Mouse (Mus musculus) forebrain, embryonic 14.5 days (tissue): ENCODE data around the gene Rasa3. TPM values are rescaled to one million over a fixed set of nuclear protein-coding genes. Genes with fewer than 3 reads are reported as not detected.

ENCODE experiments used
- ATAC-seq: fragments of 200-750 bp; cut with Nextera tagmentation; 2 replicates; pipeline ENCODE4 v1.8.0; 2017; ENCODE audit warnings: mild to moderate bottlenecking, moderate library complexity
- DNase-seq: peaks from one replicate; pipeline ENCODE4 v3.0.0-alpha.2; 2015; ENCODE audit warnings: low spot score
- H3K27ac ChIP-seq: fragments of 300-500 bp; sonication (generic); 2 replicates; pipeline ENCODE4 v1.5.1; 2014; ENCODE audit warnings: low read depth, mild to moderate bottlenecking, control low read depth, low read length, moderate library complexity
- H3K27me3 ChIP-seq: fragments of 300-500 bp; sonication (generic); replicated peaks from 2 replicates; pipeline ENCODE4 v1.6.1; 2014; ENCODE audit warnings: low read length, control low read depth, mixed read lengths; ENCODE audit not compliant: control insufficient read depth, insufficient read depth
- H3K36me3 ChIP-seq: fragments of 300-500 bp; sonication (generic); 2 replicates; pipeline ENCODE4 v1.6.1; 2014; ENCODE audit warnings: low read length, control low read depth; ENCODE audit not compliant: control insufficient read depth, insufficient read depth
- H3K4me1 ChIP-seq: fragments of 300-500 bp; sonication (generic); 2 replicates; pipeline ENCODE4 v1.6.1; 2014; ENCODE audit warnings: antibody characterized with exemption, low read length, control low read depth; ENCODE audit not compliant: control insufficient read depth, insufficient read depth
- H3K4me2 ChIP-seq: fragments of 300-500 bp; sonication (generic); 2 replicates; pipeline ENCODE4 v1.6.1; 2014; ENCODE audit warnings: mild to moderate bottlenecking, control low read depth, low read length
- H3K4me3 ChIP-seq: fragments of 300-500 bp; sonication (generic); 2 replicates; pipeline ENCODE4 v1.5.1; 2014; ENCODE audit warnings: low read depth, low read length, control low read depth
- H3K9ac ChIP-seq: fragments of 300-500 bp; sonication (generic); 2 replicates; pipeline ENCODE4 v1.6.1; 2014; ENCODE audit warnings: mild to moderate bottlenecking, low read length, control low read depth, moderate library complexity
- H3K9me3 ChIP-seq: fragments of 300-500 bp; sonication (generic); replicated peaks from 2 replicates; pipeline ENCODE4 v1.6.1; 2016; ENCODE audit warnings: low read length, control low read depth, mixed read lengths; ENCODE audit not compliant: control insufficient read depth
- WGBS: fragments of 180-500 bp; shearing (Covaris S2); extraction: QIAGEN DNeasy Blood & Tissue Kit; methylation state at CpG from one replicate; pipeline ENCODE4 v1.1.7; 2014; 5-methylcytosine and 5-hydroxymethylcytosine counted together
- polyA plus RNA-seq: library from polyadenylated mRNA; unstranded; fragments of >200 nt; fragmentation: Nextera tagmentation; extraction: Ambion mirVana; gene quantifications from 2 replicates; pipeline ENCODE4 v1.2.1, GENCODE M21; 2014

Gene Rasa3
- polyA plus RNA-seq, 1 experiment from 2014 or later: 17.3 TPM

DNA sequence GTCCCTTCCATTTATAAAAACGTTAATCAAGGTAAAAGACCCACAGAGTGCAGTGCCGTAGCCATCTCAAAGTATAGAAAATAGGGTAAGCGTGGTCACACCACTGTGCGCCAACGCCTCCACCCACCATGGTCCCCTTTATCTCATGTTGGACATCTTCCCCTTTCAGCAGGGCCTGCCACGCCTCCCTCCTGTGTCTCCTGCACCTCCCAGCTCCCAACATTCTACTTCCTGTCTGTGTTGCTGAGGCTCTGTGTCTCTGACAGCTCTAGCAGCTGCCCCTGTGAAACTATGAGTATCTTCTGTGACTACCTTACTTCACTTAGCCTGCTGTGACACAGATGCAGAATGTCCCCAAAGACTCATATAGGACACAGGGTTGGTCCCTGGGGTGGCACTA, 45.1 kb downstream of the Rasa3 start:
- Histone ChIP-seq H3K4me3 (no peak overlapping the region), H3K36me3 (no peaks in the 10 kb centered on the region), H3K4me1 (no peaks in the 10 kb centered on the region), H3K9me3 (no peaks in the 10 kb centered on the region), H3K4me2 (no peak overlapping the region), H3K9ac (no peak overlapping the region), H3K27ac (no peak overlapping the region), H3K27me3 (no peaks in the 10 kb centered on the region)
- ATAC-seq (no peak), DNase-seq (no peak)
- WGBS: 90% methylated on average over 6 of the region's 6 CpGs

DNA sequence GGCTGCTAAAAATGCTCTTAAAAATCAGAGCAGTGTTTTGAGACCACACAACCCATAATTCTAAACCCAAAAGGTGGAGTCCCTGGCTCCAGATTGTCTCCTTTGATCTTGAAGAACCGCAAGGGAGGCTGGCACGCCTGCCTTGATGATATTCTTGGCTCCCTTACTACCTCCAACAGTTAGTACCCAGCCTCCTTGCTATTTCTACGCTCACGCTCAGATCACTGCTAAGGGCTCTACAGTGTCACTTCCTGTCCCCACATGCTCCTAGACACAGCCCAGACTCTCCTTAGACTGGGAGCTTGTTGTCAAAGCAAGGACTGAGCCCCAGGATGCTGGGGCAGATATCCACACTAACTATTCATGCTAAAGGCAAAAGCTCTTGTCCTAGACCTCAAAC, 46.6 kb downstream of the Rasa3 start:
- WGBS: 90% methylated on average over 4 of the region's 4 CpGs
- Histone ChIP-seq H3K9ac (no peak overlapping the region), H3K36me3 (no peaks in the 10 kb centered on the region), H3K27me3 (no peaks in the 10 kb centered on the region), H3K27ac (no peak overlapping the region), H3K4me1 (no peaks in the 10 kb centered on the region; the same call in 1 of the 2 replicates), H3K4me3 (no peak overlapping the region), H3K9me3 (no peaks in the 10 kb centered on the region), H3K4me2 (no peak overlapping the region)
- ATAC-seq (no peak), DNase-seq (no peak)

DNA sequence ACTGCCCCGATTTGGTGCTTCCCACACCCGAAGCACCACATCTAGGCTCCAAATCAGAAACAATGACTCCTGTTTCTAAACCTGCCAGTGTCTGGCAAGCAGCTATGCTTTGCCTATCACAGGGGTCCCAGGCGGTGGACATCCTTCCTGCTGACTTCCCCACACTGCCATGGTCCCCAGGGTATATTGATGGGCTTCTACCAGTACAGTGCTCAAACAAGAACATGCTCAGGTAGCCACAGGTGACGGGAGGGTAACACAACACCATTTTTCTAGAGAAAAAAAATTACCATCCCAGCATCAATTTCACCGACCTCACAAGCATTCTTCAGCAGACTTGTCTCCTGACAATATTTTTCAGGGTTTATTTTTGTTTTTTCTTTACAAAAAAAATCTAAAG, 47.2 kb downstream of the Rasa3 start:
- no peak overlapping the region for H3K4me2 ChIP-seq
- no peak overlapping the region for H3K27ac ChIP-seq
- H3K9me3 ChIP-seq: no peaks in the 10 kb centered on the region
- no peak overlapping the region for H3K4me3 ChIP-seq
- no peaks in the 10 kb centered on the region for H3K36me3 ChIP-seq
- WGBS: 90% methylated on average over 5 of the region's 5 CpGs
- H3K4me1 ChIP-seq: peaks cover 5% of the 10 kb centered on the region
- H3K9ac ChIP-seq: no peak overlapping the region
- no peaks in the 10 kb centered on the region for H3K27me3 ChIP-seq
- ATAC-seq: no peak
- no peak for DNase-seq

DNA sequence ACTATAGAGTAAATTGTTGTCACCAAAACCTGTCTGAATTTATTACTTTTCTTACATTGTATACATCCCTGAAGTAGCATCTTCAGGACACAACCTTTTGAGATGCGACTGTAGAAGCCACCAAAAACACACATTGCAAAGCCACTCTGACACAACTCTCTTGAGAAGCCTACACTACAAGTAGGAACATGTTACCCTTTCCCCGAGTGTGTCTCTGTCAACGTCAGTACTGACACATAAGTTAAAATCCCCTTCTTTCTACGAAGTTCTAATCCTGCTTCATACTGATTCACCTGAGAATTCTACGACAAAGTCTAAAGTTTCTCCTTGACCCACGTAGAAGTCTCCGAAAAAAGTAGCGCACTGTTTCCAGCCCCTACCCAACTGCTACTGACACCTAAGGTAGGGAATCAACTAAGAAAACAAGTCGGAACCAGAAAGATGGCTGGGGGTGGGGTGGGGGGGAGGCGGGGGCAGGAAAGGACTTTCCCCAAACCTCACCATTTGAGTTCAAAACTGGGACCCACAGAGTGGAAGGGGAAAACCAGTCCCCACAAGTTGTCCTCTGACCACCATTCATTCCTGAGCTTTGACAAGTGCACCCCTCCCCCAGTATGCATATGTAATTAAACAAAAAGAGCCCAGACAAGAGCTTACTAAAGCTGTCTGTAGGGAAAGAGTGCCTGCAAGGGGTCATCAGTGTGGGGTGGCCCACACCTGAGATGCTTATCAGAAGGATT, 47.9 kb downstream of the Rasa3 start:
- DNase-seq (no peak), ATAC-seq (no peak)
- Histone ChIP-seq H3K4me3 (no peak overlapping the region), H3K4me2 (no peak overlapping the region), H3K9ac (no peak overlapping the region), H3K9me3 (no peaks in the 10 kb centered on the region), H3K36me3 (no peaks in the 10 kb centered on the region), H3K27me3 (no peaks in the 10 kb centered on the region), H3K27ac (no peak overlapping the region), H3K4me1 (peaks cover 11% of the 10 kb centered on the region)
- WGBS: 88% methylated on average over 10 of the region's 10 CpGs

DNA sequence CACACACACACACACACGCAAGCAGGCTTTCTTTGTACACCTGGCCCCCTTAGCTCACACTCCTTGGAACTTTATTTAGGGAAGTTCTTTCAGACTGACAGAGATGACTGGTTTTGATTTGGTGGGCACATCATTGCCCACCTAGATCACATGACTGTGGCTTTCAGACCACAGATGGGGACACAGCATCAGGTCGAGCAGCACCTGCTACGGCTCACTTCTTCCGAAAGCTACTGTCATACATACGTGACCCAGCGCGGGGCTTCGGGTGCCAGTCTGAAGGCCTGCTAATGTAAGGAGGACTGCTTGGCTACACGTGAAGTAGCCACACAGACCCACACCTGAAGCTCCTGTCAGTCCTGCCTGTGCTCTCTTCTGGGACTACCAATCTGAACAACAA, 49.3 kb downstream of the Rasa3 start:
- no peaks in the 10 kb centered on the region for H3K9me3 ChIP-seq
- no peaks in the 10 kb centered on the region for H3K27me3 ChIP-seq
- DNase-seq (no peak), ATAC-seq (no peak)
- no peak overlapping the region for H3K4me3 ChIP-seq
- no peak overlapping the region for H3K4me2 ChIP-seq
- no peak overlapping the region for H3K9ac ChIP-seq
- 88% methylated on average over 9 of the region's 9 CpGs for WGBS
- H3K27ac ChIP-seq: no peak overlapping the region
- peaks cover 25% of the 10 kb centered on the region for H3K4me1 ChIP-seq
- H3K36me3 ChIP-seq: no peaks in the 10 kb centered on the region

DNA sequence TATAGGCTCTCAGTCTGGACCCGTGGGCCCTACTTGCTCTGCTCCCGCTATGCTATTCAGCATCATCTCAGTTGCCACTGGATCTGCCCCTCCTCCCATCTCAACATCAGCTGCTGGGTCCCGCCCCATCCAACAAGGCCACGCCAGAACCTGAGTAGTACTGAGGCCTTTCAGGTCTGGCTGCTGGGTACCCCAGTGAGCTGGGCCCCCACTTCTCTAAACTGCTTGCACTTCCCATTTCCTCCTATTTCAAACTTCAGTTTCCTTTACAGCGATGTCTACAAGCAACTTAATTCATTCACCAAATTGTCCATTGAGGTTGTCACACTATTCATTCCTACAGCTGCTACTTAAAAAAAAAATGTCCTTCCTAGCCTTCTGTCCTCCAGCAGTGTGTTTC, 49.8 kb downstream of the Rasa3 start:
- Histone ChIP-seq H3K27me3 (no peaks in the 10 kb centered on the region), H3K4me2 (no peak overlapping the region), H3K4me3 (no peak overlapping the region), H3K27ac (no peak overlapping the region), H3K36me3 (no peaks in the 10 kb centered on the region), H3K4me1 (peaks cover 29% of the 10 kb centered on the region), H3K9ac (no peak overlapping the region), H3K9me3 (no peaks in the 10 kb centered on the region)
- 82% methylated on average over 5 of the region's 5 CpGs for WGBS
- no peak for DNase-seq
- ATAC-seq: no peak

DNA sequence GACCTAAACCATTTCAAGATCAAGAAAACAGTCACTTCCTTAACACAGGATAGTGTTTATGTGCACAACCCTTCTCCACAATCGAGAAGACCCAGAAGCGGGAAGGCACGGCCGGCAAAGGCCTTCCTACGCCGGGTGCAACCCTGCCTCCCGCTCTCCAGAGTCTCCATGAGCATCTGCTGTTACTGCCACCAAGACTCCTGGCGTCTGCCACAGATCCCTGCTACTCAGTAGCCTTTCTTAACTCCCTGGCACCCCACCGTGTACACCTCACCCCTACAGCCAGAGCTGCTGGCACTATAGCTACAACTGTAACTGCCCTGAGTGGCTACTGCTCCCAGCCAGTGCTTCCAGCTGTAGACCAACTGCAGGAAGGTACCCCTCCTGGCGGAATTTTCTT, 51.3 kb downstream of the Rasa3 start:
- Histone ChIP-seq H3K9me3 (no peaks in the 10 kb centered on the region), H3K9ac (no peak overlapping the region), H3K4me3 (no peak overlapping the region), H3K27me3 (no peaks in the 10 kb centered on the region), H3K4me2 (no peak overlapping the region), H3K27ac (no peak overlapping the region), H3K4me1 (peaks cover 31% of the 10 kb centered on the region), H3K36me3 (no peaks in the 10 kb centered on the region)
- DNase-seq: no peak
- no peak for ATAC-seq
- 89% methylated on average over 10 of the region's 10 CpGs for WGBS

DNA sequence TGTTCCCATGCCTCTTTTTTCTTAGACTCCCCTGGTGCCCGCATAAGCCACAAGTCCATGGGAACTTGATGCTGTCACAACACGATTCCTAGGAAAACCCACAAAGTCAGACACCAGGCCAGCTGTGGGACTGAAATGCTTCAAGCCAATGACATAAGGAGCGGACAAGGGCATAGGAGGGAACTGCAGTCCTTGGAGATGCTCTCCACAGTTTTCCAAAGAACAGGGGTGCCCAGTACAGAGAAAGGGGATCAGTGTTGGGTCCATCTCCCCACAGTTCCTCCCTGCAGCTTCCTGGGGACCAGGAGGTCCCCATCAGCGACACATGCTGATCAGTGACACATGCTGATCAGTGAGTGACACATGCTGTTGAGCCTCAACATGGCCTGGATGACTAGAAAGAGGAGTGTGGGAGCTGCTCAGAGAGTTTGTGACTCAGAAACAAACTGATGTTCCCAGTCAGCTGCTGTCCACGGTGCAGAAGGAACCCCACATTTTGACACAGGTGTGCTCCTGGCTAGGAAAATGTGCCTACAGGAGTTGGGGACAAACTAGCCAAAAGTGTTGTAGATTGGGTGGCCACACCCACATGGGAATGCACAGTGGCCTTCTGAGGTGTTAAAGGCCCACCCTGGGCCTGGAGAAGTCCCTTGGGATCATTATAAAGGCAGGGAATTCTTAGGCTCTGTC, 52.0 kb downstream of the Rasa3 start:
- Histone ChIP-seq H3K9ac (no peak overlapping the region), H3K27me3 (no peaks in the 10 kb centered on the region), H3K4me2 (no peak overlapping the region), H3K4me3 (no peak overlapping the region), H3K36me3 (no peaks in the 10 kb centered on the region), H3K9me3 (no peaks in the 10 kb centered on the region), H3K27ac (peak overlapping the region; percentile 49; the same call in 1 of the 2 replicates), H3K4me1 (peaks cover 31% of the 10 kb centered on the region)
- peak; percentile 10; the same call in 1 of the 2 replicates for ATAC-seq
- WGBS: 83% methylated on average over 5 of the region's 5 CpGs
- DNase-seq: no peak

DNA sequence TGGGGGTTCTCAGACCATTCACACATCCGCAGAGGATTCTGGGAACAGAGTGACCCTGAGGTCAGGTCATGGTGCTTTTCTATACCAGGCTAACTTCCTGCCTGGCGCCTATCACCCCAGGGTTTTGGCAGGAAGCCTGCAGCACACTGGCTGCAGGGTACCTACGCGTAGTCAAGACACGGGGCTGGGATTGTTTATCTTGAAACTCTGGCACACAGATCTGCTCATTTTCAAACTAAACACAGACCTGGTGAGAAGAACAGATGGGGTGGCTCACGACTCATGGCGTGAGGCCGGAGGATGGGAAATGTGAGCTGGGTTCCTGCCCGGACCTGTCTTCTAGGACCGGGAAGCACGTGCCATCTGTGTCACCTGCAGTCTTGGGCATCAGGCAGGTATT, 52.5 kb downstream of the Rasa3 start:
- Histone ChIP-seq H3K9ac (no peak overlapping the region), H3K4me2 (no peak overlapping the region), H3K27ac (peak overlapping the region; percentile 49; the same call in 1 of the 2 replicates), H3K4me3 (no peak overlapping the region), H3K4me1 (peaks cover 31% of the 10 kb centered on the region), H3K9me3 (no peaks in the 10 kb centered on the region), H3K36me3 (no peaks in the 10 kb centered on the region), H3K27me3 (no peaks in the 10 kb centered on the region)
- ATAC-seq (peak; percentile 74), DNase-seq (peak; percentile 74)
- WGBS: 48% methylated on average over 11 of the region's 11 CpGs
